Mouse (Mus musculus): ENCODE measurements around the gene Abhd11. TPM values are rescaled to one million over a fixed set of nuclear protein-coding genes. Genes with fewer than 3 reads are reported as not detected.
"Not testable (repeated sequence)": the region's sequence is repeated elsewhere in the genome, so short reads cannot be mapped to it uniquely, and the experiment has no call there.

The Abhd11 gene
- polyA plus RNA-seq, 1 experiment from 2014 or later: 41.7 TPM

GRCm38 (mm10) chr5:135039541-135039940 lies 30.6 kb downstream of the Abhd11 start:
- 91% methylated on average over 9 of the region's 9 CpGs for WGBS
- Histone ChIP-seq H3K36me3 (replicated peaks) (peaks cover 50% of the 10 kb centered on the region), H3K27me3 (replicated peaks; ENCODE audit: low read depth, poor library complexity, severe bottlenecking) (no peaks in the 10 kb centered on the region; the same call in 1 of the 2 replicates), H3K9me3 (peaks cover 4% of the 10 kb centered on the region; the same call in 1 of the 2 replicates), H3K4me3 (no peak overlapping the region), H3K27ac (replicated peaks) (no peak overlapping the region), H3K4me1 (peaks cover 25% of the 10 kb centered on the region)
- no peak for DNase-seq (ENCODE audit: low spot score)

GRCm38 (mm10) chr5:135040059-135040458 lies 31.1 kb downstream of the Abhd11 start:
- no peak overlapping the region for H3K4me3 ChIP-seq
- no peak for DNase-seq (ENCODE audit: low spot score)
- WGBS: 40% methylated on average over 6 of the region's 6 CpGs
- no peaks in the 10 kb centered on the region; the same call in 1 of the 2 replicates for H3K27me3 ChIP-seq (replicated peaks; ENCODE audit: low read depth, poor library complexity, severe bottlenecking)
- H3K4me1 ChIP-seq: peaks cover 25% of the 10 kb centered on the region
- no peak overlapping the region; the same call in 1 of the 2 replicates for H3K27ac ChIP-seq (replicated peaks)
- peaks cover 51% of the 10 kb centered on the region for H3K36me3 ChIP-seq (replicated peaks)
- H3K9me3 ChIP-seq: no peaks in the 10 kb centered on the region

GRCm38 (mm10) chr5:135040777-135041176 lies 31.8 kb downstream of the Abhd11 start:
- Histone ChIP-seq H3K4me3 (no peak overlapping the region), H3K27me3 (replicated peaks; ENCODE audit: low read depth, poor library complexity, severe bottlenecking) (no peaks in the 10 kb centered on the region; the same call in 1 of the 2 replicates), H3K27ac (replicated peaks) (no peak overlapping the region; the same call in 1 of the 2 replicates), H3K36me3 (replicated peaks) (peaks cover 59% of the 10 kb centered on the region), H3K4me1 (peaks cover 25% of the 10 kb centered on the region), H3K9me3 (no peaks in the 10 kb centered on the region)
- DNase-seq (ENCODE audit: low spot score): no peak
- WGBS: 72% methylated on average over 11 of the region's 11 CpGs

GRCm38 (mm10) chr5:135042105-135042788 lies 33.3 kb downstream of the Abhd11 start:
- Histone ChIP-seq H3K27ac (replicated peaks) (no peak overlapping the region), H3K27me3 (replicated peaks; ENCODE audit: low read depth, poor library complexity, severe bottlenecking) (no peaks in the 10 kb centered on the region; the same call in 1 of the 2 replicates), H3K4me3 (peak overlapping the region; percentile 8; the same call in 1 of the 2 replicates), H3K9me3 (no peaks in the 10 kb centered on the region), H3K4me1 (peaks cover 25% of the 10 kb centered on the region), H3K36me3 (replicated peaks) (peaks cover 59% of the 10 kb centered on the region)
- no peak for DNase-seq (ENCODE audit: low spot score)
- 27% methylated on average over 20 of the region's 21 CpGs for WGBS

GRCm38 (mm10) chr5:135044575-135044974 lies 35.6 kb downstream of the Abhd11 start:
- WGBS: 93% methylated on average over 3 of the region's 3 CpGs
- H3K4me3 ChIP-seq: no peak overlapping the region
- peaks cover 57% of the 10 kb centered on the region for H3K36me3 ChIP-seq (replicated peaks)
- no peaks in the 10 kb centered on the region for H3K9me3 ChIP-seq
- H3K27ac ChIP-seq (replicated peaks): no peak overlapping the region
- H3K4me1 ChIP-seq: peaks cover 25% of the 10 kb centered on the region
- DNase-seq (ENCODE audit: low spot score): no peak
- H3K27me3 ChIP-seq (replicated peaks; ENCODE audit: low read depth, poor library complexity, severe bottlenecking): no peaks in the 10 kb centered on the region; the same call in 1 of the 2 replicates

- Histone ChIP-seq H3K4me3 (no peak overlapping the region), H3K9me3 (no peaks in the 10 kb centered on the region), H3K4me1 (no peaks in the 10 kb centered on the region), H3K36me3 (replicated peaks) (peaks cover 83% of the 10 kb centered on the region), H3K27me3 (replicated peaks; ENCODE audit: low read depth, poor library complexity, severe bottlenecking) (no peaks in the 10 kb centered on the region), H3K27ac (replicated peaks) (no peak overlapping the region)
- DNase-seq (ENCODE audit: low spot score): no peak
- 96% methylated on average over 5 of the region's 5 CpGs for WGBS
Observed at GRCm38 (mm10) chr5:135048539-135048938, 39.6 kb downstream of the Abhd11 start.

GRCm38 (mm10) chr5:135049268-135049667 lies 40.3 kb downstream of the Abhd11 start:
- peaks cover 88% of the 10 kb centered on the region for H3K36me3 ChIP-seq (replicated peaks)
- not testable (repeated sequence) for H3K27me3 ChIP-seq (replicated peaks; ENCODE audit: low read depth, poor library complexity, severe bottlenecking); DNase-seq (ENCODE audit: low spot score); H3K4me1 ChIP-seq; H3K9me3 ChIP-seq; H3K4me3 ChIP-seq; H3K27ac ChIP-seq (replicated peaks)
- WGBS: 85% methylated on average over 6 of the region's 6 CpGs

- H3K4me1 ChIP-seq: no peaks in the 10 kb centered on the region
- no peak overlapping the region for H3K27ac ChIP-seq (replicated peaks)
- DNase-seq (ENCODE audit: low spot score): no peak
- 90% methylated on average over 12 of the region's 12 CpGs for WGBS
- no peaks in the 10 kb centered on the region for H3K27me3 ChIP-seq (replicated peaks; ENCODE audit: low read depth, poor library complexity, severe bottlenecking)
- H3K9me3 ChIP-seq: no peaks in the 10 kb centered on the region
- peaks cover 98% of the 10 kb centered on the region for H3K36me3 ChIP-seq (replicated peaks)
- H3K4me3 ChIP-seq: no peak overlapping the region
Observed at GRCm38 (mm10) chr5:135053356-135053755, 44.4 kb downstream of the Abhd11 start.

Other genes starting within 250 kb of the Abhd11 start
- gene Tmem270, start 102.4 kb upstream of the Abhd11 start, polyA plus RNA-seq (2016; fragmentation: Nextera tagmentation; extraction: Ambion mirVana): not detected in 2 replicates
- 2.1 and 2.8 TPM in 2 replicates for gene Cldn13, start 93.6 kb upstream of the Abhd11 start, polyA plus RNA-seq (2016; fragmentation: Nextera tagmentation; extraction: Ambion mirVana)
- gene Mettl27, start 76.8 kb upstream of the Abhd11 start, polyA plus RNA-seq (2016; fragmentation: Nextera tagmentation; extraction: Ambion mirVana): 14.8 and 17.0 TPM in 2 replicates
- gene Cldn4, start 62.2 kb upstream of the Abhd11 start, polyA plus RNA-seq (2016; fragmentation: Nextera tagmentation; extraction: Ambion mirVana): 16.7 and 17.5 TPM in 2 replicates
- 18.2 and 18.8 TPM in 2 replicates for gene Cldn3, start 22.9 kb upstream of the Abhd11 start, polyA plus RNA-seq (2016; fragmentation: Nextera tagmentation; extraction: Ambion mirVana)
- gene Stx1a, start 14.3 kb downstream of the Abhd11 start, polyA plus RNA-seq (2016; fragmentation: Nextera tagmentation; extraction: Ambion mirVana): 13.5 and 13.8 TPM in 2 replicates
- gene Dnajc30, start 55.0 kb downstream of the Abhd11 start, polyA plus RNA-seq (2016; fragmentation: Nextera tagmentation; extraction: Ambion mirVana): 27.0 and 27.4 TPM in 2 replicates
- gene Bud23, start 55.8 kb downstream of the Abhd11 start, polyA plus RNA-seq (2016; fragmentation: Nextera tagmentation; extraction: Ambion mirVana): 190 and 194 TPM in 2 replicates
- gene Vps37d, start 69.1 kb downstream of the Abhd11 start, polyA plus RNA-seq (2016; fragmentation: Nextera tagmentation; extraction: Ambion mirVana): 9.2 and 9.5 TPM in 2 replicates
- gene Mlxipl, start 80.7 kb downstream of the Abhd11 start, polyA plus RNA-seq (2016; fragmentation: Nextera tagmentation; extraction: Ambion mirVana): 3.5 and 3.8 TPM in 2 replicates
- gene Tbl2, start 140.5 kb downstream of the Abhd11 start, polyA plus RNA-seq (2016; fragmentation: Nextera tagmentation; extraction: Ambion mirVana): 21.3 and 22.2 TPM in 2 replicates
- gene Bcl7b, start 159.1 kb downstream of the Abhd11 start, polyA plus RNA-seq (2016; fragmentation: Nextera tagmentation; extraction: Ambion mirVana): 44.6 and 48.5 TPM in 2 replicates
- 60.1 and 61.5 TPM in 2 replicates for gene Baz1b, start 178.1 kb downstream of the Abhd11 start, polyA plus RNA-seq (2016; fragmentation: Nextera tagmentation; extraction: Ambion mirVana)
- 3.3 and 5.1 TPM in 2 replicates for gene Fzd9, start 242.1 kb downstream of the Abhd11 start, polyA plus RNA-seq (2016; fragmentation: Nextera tagmentation; extraction: Ambion mirVana)